Mouse (Mus musculus): ENCODE data around the gene Ndufc1.
"Not testable (repeated sequence)": the region's sequence is repeated elsewhere in the genome, so short reads cannot be mapped to it uniquely, and the experiment has no call there.

The Ndufc1 gene

GRCm38 (mm10) chr3:51368011-51368410, 40.8 kb downstream of the Ndufc1 start:
- no peak for DNase-seq (ENCODE audit: low spot score)

GRCm38 (mm10) chr3:51366926-51367325, 41.9 kb downstream of the Ndufc1 start:
- no peak for DNase-seq (ENCODE audit: low spot score)

- DNase-seq (ENCODE audit: low spot score): no peak
These were observed 43.3 kb downstream of the Ndufc1 start for GRCm38 (mm10) chr3:51365517-51365882.

- peak; percentile 75 for DNase-seq (ENCODE audit: low spot score)
These were observed 43.9 kb downstream of the Ndufc1 start for GRCm38 (mm10) chr3:51364703-51365516.

- DNase-seq (ENCODE audit: low spot score): no peak
These were observed 47.7 kb downstream of the Ndufc1 start for GRCm38 (mm10) chr3:51361066-51361465.

GRCm38 (mm10) chr3:51359558-51360307, 49.1 kb downstream of the Ndufc1 start:
- no peak for DNase-seq (ENCODE audit: low spot score)

- peak; percentile 61 for DNase-seq (ENCODE audit: low spot score)
These were observed 49.9 kb downstream of the Ndufc1 start for GRCm38 (mm10) chr3:51358660-51359557.

GRCm38 (mm10) chr3:51358181-51358580, 50.6 kb downstream of the Ndufc1 start:
- peak; percentile 57 for DNase-seq (ENCODE audit: low spot score)

GRCm38 (mm10) chr3:51357624-51358023, 51.2 kb downstream of the Ndufc1 start:
- DNase-seq (ENCODE audit: low spot score): no peak

- no peak for DNase-seq (ENCODE audit: low spot score)
These were observed 51.7 kb downstream of the Ndufc1 start for GRCm38 (mm10) chr3:51357078-51357477.

- DNase-seq (ENCODE audit: low spot score): not testable (repeated sequence)
These were observed 53.8 kb downstream of the Ndufc1 start for GRCm38 (mm10) chr3:51354956-51355355.
